Mouse (Mus musculus) megakaryocyte, embryonic 14.5 days (primary cell): ENCODE data around the gene Trpv1.

Experiments used
- FLI1 ChIP-seq: IDR thresholded peaks from 2 replicates; pipeline ENCODE4 v1.6.1; 2012; ENCODE audit warnings: low read length, inconsistent platforms, mixed read lengths
- GATA1 ChIP-seq: IDR thresholded peaks from 3 replicates; pipeline ENCODE4 v1.6.1; 2012; ENCODE audit warnings: mixed read lengths, low read length, inconsistent platforms, borderline replicate concordance

GRCm38 (mm10) chr11:73187231-73187630 is 46.9 kb upstream of the Trpv1 start:
- no peak for TF ChIP-seq GATA1
- no peak for TF ChIP-seq FLI1
